Mouse (Mus musculus) kidney, postnatal 25 days (tissue): ENCODE data around the gene Lmntd1.
A peak's percentile ranks its signal among the peaks of the same experiment; 100 is the strongest.

Experiments used
- DNase-seq, 2 experiments: peaks; one replicate each; pipeline ENCODE4 v3.0.0; 2021; ENCODE audit warnings: mixed read lengths in 2 of 2

Gene Lmntd1

DNA sequence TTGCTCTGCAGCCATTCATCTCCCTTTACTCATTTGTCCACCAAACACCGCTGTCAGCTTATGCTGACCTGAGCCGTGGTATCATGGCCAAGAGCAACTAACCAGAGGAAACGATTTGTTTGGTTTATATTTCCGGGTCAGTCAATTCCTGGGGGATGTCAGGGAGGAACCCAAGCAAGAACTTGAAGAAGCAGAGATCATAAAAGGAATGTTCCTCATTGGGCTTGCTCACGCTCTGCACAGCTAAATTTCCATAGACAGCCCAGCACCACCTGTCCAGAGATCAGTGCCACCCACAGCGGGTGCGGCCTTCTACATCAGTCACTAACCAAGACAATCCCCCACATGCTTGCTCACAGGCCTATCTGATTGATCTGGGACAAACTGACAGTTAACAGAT is at the start of gene Lmntd1:
Lmntd1 (minus strand) TSS at position 101 of the 400 bp plus-strand sequence.
- DNase-seq, result no peak

DNA sequence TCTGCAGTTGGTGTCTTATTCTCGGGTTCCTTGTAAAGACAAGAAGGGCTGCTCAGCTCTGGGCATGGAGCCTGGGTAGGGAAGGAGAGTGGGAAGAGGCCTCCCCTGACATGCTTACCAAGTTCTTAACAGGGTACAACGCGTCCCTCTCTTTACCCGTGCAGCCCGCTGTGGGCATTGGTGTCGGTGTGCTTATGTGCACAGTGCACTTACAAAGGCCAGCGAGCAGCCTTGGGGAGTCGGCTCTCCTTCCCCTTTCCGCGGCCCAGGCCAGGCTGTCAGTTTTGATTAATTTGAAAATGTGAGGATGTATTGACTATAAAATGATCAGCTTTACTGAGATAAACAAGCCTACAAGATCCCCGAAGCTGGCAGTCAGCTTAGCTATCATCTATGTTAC is 46.8 kb upstream of the Lmntd1 start:
- no peak for DNase-seq

DNA sequence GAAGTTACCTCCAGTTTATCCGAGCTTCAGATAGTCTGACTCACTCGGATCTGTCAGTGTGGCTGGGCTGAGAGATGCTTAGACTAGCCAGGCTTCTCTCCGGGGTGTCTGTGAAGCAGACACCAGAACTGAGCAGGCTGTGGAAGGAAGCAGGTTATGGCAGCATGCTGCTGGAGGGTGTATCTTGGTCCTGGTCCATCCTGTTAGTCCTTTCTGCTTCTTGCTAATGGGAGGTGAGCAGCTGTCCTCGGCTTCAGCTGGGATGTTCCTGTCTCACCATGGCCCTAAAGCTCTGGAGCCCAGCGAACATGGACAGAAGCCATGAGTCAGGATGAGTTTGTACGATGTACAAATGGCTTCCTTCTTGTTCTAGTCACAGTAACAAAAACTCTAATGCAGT is 45.0 kb upstream of the Lmntd1 start:
- DNase-seq, result no peak

DNA sequence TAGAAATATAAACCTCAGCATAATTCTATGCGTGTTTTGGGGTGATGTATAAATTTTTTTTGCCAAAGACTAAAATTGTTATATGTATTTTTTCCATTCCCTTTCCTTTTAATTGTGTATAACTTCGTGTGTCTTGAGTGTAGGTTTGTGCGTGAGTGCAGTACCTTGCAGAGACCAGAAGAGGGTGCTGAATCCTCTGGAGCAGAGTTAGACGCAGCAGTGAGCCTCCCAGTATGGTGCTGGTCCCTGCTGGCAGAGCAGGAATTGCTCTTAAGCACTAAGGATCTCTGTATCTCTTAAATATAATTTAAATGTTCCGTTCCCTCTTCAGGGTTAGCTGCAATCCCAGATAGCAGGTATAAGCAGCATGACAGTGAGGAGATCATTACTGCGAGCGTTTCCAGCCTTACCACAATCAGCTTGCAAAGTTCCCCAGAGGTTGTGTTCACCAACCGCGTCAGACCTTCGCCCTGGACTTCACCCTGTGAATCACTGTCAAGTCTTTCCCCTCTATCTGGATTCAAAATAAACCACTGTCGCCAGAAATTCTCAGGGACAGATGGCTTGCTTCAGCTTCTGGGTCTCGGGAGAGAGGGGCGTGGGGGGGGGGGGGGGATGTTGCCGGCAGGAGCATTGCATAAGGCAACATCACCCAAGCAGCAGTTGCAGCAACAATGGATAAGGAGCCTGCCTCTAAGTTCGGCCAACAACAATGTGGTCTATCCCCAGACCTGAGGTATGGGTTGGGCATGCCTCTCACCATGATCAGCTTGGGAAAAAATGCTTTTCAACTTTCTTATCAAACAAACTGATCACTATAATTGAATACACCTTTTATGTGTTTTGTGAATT is 42.8 kb upstream of the Lmntd1 start:
- peak in 1 of 2 experiments; percentile 15 for DNase-seq

DNA sequence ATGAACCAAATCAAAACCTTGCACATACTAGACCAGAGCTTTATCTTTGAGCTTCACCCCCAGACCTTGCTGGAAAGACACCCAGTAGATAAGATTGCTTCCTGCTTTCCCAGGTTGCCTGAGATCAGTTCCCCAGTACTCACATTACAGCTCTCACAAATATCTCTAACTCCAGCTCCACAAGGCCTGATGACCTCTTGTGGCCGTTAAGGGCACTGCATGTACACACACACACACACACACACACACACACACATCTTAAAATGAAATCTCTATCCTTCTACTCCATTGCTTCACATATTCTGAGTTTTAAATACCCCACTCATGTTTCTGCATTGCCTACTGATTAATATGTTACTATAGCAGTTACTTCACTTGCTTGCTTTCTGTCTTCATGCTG is 41.6 kb upstream of the Lmntd1 start:
- no peak for DNase-seq

DNA sequence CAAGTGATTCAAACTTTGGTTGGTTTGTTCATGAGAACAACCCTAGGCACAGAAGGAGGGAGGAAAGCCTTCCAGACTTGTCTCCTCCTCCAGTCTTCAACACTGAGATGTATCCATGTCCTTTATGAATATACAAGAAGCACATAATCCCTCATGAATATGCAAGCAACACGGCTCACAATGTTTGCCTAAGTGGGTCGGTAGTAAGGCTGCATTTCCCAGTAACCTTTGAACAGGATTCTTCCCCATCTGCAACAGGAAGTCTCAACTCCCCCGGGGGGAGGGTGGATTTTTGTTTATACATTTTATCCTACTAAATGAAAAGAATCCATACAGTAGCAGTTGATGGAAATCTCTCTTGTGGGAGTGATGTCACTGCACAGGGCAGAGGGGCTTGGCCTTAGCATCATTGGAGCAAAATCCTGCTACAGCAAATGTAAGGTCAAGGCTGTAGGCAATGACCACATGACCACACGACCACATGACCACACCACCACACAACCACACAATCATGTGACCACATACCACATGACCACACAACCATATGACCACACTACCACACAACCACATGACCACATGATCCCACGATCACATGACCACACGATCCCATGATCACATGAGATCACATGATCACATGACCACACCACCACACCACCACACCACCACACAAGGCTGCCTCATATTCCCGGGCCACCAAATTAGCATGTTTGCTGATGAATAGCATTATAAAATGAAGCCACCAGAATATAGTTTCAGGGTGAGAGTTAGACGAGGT is 40.1 kb upstream of the Lmntd1 start:
- DNase-seq, result no peak

DNA sequence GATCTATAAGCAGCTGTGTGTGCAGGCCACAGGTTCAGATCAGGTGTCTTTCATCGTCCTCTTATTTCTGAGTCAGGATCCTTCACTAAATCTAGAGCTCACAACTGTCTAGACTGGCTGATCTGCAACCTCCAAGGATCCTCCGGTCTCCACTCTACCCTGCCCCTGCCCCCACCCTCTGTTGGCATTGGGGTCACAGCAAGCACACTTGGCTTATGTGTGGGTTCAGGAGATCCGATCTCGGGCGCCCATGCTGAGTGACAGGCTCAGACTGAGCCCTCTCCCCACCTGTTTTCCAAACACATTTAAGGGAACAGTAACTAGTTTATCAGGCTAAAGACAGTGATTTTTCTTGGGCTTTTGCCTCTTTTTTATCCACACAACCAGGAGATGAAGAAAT is 39.5 kb upstream of the Lmntd1 start:
- DNase-seq, result no peak

DNA sequence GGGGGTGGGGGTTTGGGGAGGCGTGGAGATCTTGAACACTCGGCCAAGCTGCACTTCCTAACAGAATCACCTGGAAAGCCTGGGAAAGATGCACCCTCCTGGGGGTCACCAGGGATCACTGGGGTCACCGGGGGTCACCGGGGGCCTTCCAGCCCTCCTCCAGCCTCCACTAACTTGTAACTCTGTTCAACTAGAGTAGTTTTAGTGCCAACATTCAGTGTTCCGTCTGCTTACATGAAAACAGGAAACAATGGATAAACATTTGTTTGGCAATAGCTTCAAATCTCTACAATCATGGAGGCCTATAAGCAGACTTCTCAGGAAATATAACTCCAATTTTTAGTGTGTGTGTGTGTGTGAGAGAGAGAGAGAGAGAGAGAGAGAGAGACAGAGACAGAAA is 38.9 kb upstream of the Lmntd1 start:
- no peak for DNase-seq

DNA sequence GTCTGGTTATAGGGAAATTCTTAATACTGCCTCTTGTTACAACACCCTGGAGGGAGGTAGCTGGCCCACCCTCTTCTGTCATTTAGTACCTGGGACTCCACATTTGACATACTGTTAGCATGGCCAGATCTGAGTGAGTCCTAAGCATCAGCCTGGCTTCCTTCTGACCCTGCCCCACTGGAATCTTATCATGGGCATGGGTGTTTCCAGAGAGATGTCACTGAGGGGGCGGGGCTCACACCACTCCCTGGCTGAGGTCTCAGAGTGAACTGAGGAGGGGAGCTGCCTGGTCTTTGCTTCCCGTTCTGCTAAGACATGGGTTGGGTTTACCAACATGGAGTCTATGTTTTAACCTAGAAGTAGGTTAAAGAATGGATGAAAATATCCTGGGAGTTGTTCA is 37.9 kb upstream of the Lmntd1 start:
- DNase-seq, result no peak

DNA sequence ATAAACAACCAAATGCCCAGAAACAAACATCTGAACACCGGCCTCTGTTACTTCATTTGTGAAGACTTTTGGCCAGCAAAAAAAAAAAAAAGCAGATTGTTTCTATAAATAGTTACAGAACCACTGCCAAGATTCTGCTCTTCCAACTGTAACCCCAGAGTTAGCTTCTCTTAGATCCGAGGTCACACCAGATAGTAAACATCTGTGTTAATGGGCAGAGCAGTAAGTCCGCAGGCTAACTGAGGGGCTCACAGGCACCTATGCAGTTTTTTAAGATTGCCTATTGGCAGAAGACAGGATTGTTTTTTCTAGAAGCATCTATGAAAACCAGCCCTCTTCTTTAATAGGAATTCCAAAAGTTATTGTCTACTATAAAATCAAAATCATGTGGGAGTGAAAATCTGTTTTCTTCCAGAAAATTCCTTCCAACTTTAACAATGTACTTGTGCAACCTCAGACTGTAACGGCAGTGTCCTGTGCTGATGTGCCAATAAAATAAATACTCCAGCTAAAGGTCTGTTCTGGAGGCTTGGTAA is 26.9 kb upstream of the Lmntd1 start:
- no peak for DNase-seq

DNA sequence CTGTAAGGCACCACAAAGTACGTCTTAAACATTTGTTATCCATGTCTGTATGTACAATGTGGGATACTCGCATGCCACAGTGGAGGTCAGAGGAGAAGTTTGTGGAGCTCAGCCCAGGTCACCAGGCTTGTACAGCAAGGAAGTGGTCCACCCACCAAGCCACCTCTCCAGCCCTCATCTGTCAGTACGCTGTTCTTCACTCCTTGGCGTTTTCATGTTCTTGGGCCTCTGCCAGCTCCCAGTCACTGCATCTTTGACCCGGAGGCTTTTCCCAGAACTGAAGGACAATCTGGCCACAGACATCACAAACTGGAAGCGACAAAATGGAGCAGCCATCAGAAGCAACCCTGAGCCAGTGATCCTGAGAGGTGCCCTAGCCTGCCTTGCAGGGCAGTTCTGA is 24.1 kb upstream of the Lmntd1 start:
- peak; percentile 70 to 74 for DNase-seq

DNA sequence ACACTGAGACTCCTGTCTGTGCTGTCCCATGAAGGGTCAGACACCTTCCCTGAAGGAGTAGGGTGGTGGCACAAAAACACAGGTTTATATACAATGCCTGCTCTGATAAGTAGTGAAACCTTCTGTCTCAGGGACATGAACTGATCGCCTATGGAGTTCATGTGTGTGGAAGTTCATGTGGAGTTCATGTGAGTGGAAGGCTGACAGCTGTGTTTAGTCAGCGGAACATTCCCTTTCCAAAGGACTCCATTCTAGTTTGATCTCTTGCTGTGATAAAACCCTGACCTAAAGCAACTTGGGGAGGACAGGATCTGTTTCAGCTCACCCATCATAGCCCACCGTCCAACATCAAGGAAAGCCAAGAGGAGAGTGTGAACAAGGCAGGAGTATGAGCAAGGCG is 22.6 kb upstream of the Lmntd1 start:
- DNase-seq, result no peak

DNA sequence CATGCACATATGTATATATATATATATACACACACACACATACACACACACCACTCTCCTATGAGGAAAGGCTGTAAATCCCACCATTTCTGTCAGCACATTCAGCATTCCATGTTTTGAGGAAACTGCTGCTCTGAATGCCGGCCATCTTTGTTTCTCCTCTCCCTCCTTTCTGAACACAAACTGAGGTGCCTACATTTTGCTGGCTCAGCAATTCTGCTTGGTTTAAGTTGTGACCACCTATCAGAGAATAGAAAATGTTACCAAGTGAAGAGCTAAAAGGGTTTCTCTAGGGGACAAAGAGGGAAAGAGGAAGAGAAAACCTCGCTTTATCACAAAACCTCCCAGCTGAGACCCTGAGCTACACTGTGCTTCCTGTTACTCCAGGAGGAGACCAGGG is 20.3 kb upstream of the Lmntd1 start:
- no peak for DNase-seq

DNA sequence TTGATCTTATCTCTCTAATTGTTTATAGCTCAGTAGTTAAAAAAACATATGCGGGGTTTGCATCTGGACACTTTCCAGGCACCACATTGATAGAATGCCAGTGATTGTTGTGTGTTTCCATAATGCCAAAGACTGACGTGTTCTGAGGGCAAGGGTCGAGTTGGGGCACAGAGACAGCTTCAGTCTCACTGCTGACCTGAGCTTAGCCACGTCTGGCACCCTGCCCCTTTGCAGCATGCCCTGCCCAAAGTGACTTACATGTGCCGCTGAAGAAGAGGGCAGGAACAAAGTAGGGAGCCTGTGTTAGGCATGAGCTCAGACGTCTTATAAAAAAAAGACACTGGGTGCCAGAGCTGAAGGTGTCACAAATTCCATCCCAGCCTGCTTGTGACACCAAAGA is 16.1 kb upstream of the Lmntd1 start:
- DNase-seq, result peak; percentile 20 to 59

DNA sequence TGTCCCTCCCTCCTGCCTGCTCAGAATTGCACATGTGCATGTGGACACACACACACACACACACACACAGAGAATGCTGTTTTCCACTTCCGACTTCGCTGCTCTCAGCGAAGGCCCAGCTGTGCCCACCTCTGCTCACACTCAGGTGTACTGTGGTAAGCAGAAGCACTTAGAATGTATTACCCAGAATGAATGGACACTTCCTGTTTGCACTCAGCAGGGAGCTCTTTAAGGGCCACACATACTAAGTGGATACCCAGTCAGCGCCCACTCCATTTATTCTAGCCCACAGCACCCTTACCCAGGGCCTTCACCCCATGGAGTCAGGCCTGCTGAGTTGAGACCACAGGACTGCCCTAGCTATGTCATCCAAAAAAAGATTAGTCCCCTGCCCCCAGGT is 9.0 kb upstream of the Lmntd1 start:
- DNase-seq, result no peak

DNA sequence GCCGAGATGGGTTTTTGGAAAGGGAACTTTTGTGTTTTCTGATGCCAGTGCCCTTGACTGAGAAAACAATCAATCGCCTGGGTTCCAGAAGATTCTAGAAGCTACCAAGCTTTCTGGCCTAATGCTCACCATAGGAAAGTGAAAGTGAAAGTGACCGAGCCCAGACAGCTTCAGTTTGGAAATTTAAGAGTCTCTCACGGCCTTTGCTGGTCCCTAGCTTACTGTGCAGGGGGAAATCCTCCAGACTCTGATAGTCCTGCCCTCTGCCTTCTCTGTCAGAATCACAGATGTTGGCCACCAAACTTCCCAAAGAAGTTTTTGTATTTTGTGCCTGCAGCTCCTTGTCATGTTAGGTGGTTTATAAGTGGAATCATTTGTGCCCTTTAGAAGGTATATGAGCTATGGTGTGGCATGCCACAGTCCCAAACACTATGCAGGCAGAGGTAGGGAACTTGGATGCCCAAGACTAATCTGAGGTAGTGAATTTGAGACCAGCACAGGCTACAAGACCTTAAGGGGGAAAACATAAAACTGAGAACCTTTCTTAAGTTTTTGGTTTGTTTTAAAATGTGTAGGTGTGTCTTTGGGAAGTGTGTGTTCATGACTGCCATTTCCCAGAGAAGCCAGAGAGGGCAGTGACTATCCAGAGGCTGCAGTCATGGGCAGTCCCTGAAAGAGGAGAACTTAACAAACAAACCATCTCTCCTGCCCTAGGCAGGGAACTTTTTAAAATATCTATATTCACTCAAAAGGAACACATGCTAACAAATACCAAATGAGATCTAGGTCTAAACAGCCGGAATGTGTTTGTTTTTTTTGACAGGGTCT is 2.5 kb upstream of the Lmntd1 start:
- DNase-seq, result no peak

DNA sequence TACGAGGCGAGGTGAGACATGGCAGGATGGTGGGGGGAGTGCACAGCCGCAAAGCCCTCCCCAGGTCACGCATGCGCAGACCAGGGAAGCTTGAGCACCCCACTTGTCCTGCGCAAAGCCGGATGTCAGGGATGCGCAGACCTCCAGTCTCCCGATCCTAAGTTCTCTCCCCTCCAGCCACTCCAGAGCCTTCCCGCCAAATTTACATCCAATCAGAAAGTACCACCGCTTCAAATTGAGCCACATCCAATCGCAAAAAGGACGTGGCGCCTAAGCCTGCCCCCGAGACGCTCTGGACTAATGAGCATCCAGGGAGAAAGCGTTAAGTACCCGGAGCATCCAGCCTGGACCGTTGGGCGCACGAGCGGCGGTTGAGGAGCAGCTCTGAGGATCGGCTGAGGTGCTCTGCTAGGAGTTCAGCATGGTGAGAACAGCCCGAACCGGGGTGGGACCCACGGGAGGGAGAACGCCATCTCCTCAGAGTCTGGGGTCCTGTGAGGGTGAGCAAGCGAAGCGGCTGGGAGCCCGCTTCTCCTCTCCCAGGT is 1.6 kb upstream of the Lmntd1 start, which contains the start of gene Tuba3b:
Tuba3b (plus strand) TSS at position 92 of the 545 bp plus-strand sequence.
- DNase-seq, result no peak

DNA sequence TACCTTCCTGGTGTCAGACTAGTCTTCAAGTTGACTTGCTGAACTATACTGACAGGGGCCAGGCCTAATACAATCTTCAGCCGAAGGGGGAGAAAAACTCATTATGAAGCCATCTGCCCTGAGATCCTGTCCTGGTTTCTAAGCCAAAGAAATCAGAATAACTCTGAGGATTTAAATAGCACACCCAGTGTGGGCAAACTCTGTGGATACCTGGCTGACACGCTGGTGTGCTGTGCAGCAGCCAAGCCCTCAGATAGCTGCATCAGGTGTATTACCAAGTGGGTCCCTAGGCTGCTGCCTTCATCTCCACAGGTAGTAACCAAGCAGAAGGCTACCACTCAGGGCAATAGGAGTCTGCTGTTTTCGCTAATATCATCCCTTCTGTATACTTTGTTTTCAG is 1.5 kb downstream of the Lmntd1 start:
- DNase-seq, result no peak

DNA sequence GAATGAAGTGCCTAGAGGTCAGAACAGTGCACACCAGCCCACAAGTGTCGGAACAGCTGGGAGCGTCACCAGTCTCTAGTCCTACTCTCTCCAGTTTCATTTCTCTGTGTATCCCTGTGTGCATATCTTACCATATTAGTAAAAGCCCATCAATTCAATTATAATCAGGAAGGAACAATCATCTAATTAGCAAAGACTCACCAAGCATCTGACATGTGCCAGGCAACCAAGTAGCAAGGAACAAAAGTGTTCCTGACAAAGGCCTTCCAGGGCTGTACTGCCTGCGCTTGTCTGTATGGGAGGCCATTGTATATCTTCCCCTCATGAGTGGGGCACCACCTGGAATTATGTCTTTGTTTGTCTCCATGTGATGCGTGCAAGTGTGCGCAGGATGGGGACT is 3.2 kb downstream of the Lmntd1 start:
- DNase-seq, result no peak

DNA sequence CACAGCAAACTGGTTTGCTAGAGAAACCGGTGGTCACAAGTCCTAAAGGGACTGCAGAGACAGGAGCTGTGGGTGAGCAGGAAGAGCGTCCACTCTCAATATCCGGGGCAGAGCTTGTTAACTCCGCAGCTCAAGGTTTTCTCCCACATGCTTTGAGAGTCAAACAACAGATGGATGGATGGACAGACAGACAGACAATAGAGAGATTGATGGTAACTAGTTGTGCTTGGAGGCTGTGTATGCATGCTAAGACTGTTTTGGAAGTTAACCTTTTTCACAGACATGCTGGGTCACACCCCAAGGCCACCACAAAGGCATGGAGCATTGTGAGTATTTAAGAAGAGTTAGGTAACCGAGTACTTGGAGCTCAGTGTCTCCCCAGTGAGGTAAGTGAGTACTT is 5.4 kb downstream of the Lmntd1 start:
- no peak for DNase-seq

DNA sequence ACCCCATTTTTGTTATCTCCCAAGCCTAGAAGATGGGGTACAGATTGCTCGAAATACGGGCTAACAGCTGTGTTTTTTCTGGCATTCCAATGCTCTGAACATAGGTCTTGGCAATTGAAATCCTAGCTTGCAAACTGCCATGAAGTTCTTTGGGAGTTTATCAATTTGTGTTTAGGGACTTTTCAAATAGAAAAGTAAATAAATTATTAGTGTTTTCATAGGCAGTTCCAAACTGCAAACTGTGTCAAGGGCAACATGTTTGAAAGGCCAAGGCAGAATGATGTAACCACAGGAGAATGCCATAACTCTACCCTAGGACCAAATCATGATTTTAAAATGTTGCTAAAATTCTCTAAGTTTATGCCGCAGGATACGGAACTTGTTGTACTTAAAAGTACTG is 6.4 kb downstream of the Lmntd1 start:
- no peak for DNase-seq

DNA sequence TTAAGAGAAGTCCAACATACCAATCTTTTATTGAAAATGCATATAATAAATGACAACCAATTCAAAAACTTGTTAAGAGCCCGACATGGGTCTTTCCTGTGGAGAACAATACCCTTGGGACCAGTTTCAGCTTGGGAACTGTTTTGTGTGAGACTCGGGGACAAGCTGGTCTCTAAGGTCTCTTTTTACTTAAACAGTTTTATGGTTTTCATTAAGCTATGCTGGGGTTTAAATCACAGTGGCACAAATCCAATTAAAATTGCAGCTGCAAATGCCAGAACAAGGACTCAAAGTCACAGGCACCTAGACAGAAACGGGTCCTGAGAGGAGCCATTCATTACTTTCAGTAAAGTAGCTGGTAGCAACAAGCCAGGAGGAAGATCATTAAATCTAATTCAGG is 8.9 kb downstream of the Lmntd1 start:
- no peak for DNase-seq

DNA sequence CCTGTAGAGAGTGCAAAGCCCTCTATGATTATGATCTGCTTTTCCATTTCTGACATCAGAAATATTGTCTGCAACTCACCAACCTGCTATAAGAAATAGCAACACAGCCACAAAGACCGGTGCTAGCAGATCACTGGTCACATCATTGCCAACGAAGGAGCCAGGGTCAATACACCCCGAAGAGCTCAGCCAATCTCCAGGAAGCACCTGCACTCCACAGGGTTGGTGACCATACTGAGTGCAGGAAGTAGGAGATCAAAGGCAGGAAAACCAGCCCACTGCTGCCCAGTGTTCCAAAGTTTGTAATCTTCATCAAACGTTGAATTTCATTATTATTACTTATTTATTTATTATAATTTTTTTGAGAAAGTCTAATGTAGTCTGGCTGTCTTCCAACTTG is 9.5 kb downstream of the Lmntd1 start:
- DNase-seq, result no peak
